Mouse (Mus musculus): ENCODE measurements around the gene Olfr1051. TPM values are rescaled to one million over a fixed set of nuclear protein-coding genes. Genes with fewer than 3 reads are reported as not detected.

The Olfr1051 gene
- polyA plus RNA-seq, 1 experiment = not detected

Other genes with a start within 250 kb of the Olfr1051 start
- gene Olfr1034, start 233.2 kb downstream of the Olfr1051 start, polyA plus RNA-seq (2012; fragmentation: generic; extraction: Trizol) = not detected
- not detected for gene Olfr1036, start 205.1 kb downstream of the Olfr1051 start, polyA plus RNA-seq (2012; fragmentation: generic; extraction: Trizol)
- gene Olfr1037, start 191.7 kb downstream of the Olfr1051 start, polyA plus RNA-seq (2012; fragmentation: generic; extraction: Trizol) = not detected
- not detected for gene Olfr1039, start 143.2 kb downstream of the Olfr1051 start, polyA plus RNA-seq (2012; fragmentation: generic; extraction: Trizol)
- gene Olfr1040, start 132.4 kb downstream of the Olfr1051 start, polyA plus RNA-seq (2012; fragmentation: generic; extraction: Trizol) = not detected
- gene Olfr1042, start 117.2 kb downstream of the Olfr1051 start, polyA plus RNA-seq (2012; fragmentation: generic; extraction: Trizol) = not detected
- gene Olfr1043, start 111.6 kb downstream of the Olfr1051 start, polyA plus RNA-seq (2012; fragmentation: generic; extraction: Trizol) = not detected
- not detected for gene Olfr1044, start 101.3 kb downstream of the Olfr1051 start, polyA plus RNA-seq (2012; fragmentation: generic; extraction: Trizol)
- not detected for gene Olfr52, start 93.4 kb downstream of the Olfr1051 start, polyA plus RNA-seq (2012; fragmentation: generic; extraction: Trizol)
- gene Olfr1045, start 76.1 kb downstream of the Olfr1051 start, polyA plus RNA-seq (2012; fragmentation: generic; extraction: Trizol) = not detected
- gene Olfr1046, start 59.8 kb downstream of the Olfr1051 start, polyA plus RNA-seq (2012; fragmentation: generic; extraction: Trizol) = not detected
- gene Olfr1047, start 47.7 kb downstream of the Olfr1051 start, polyA plus RNA-seq (2012; fragmentation: generic; extraction: Trizol) = not detected
- gene Olfr1048, start 38.8 kb downstream of the Olfr1051 start, polyA plus RNA-seq (2012; fragmentation: generic; extraction: Trizol) = not detected
- not detected for gene Olfr1049, start 20.8 kb downstream of the Olfr1051 start, polyA plus RNA-seq (2012; fragmentation: generic; extraction: Trizol)
- gene Olfr1052, start 13.4 kb upstream of the Olfr1051 start, polyA plus RNA-seq (2012; fragmentation: generic; extraction: Trizol) = not detected
- gene Olfr1053, start 36.2 kb upstream of the Olfr1051 start, polyA plus RNA-seq (2012; fragmentation: generic; extraction: Trizol) = not detected
- gene Olfr1054, start 56.3 kb upstream of the Olfr1051 start, polyA plus RNA-seq (2012; fragmentation: generic; extraction: Trizol) = not detected
- gene Olfr1055, start 71.2 kb upstream of the Olfr1051 start, polyA plus RNA-seq (2012; fragmentation: generic; extraction: Trizol) = not detected
- not detected for gene Olfr1056, start 83.4 kb upstream of the Olfr1051 start, polyA plus RNA-seq (2012; fragmentation: generic; extraction: Trizol)
- gene Olfr1057, start 99.3 kb upstream of the Olfr1051 start, polyA plus RNA-seq (2012; fragmentation: generic; extraction: Trizol) = not detected
- not detected for gene Olfr1058, start 109.5 kb upstream of the Olfr1051 start, polyA plus RNA-seq (2012; fragmentation: generic; extraction: Trizol)
- not detected for gene Olfr1061, start 135.0 kb upstream of the Olfr1051 start, polyA plus RNA-seq (2012; fragmentation: generic; extraction: Trizol)
- not detected for gene Olfr1062, start 147.7 kb upstream of the Olfr1051 start, polyA plus RNA-seq (2012; fragmentation: generic; extraction: Trizol)
- not detected for gene Olfr1065, start 171.5 kb upstream of the Olfr1051 start, polyA plus RNA-seq (2012; fragmentation: generic; extraction: Trizol)
- gene Olfr1066, start 177.2 kb upstream of the Olfr1051 start, polyA plus RNA-seq (2012; fragmentation: generic; extraction: Trizol) = not detected
- gene Olfr228, start 208.3 kb upstream of the Olfr1051 start, polyA plus RNA-seq (2012; fragmentation: generic; extraction: Trizol) = not detected
- gene Olfr1076, start 229.4 kb upstream of the Olfr1051 start, polyA plus RNA-seq (2012; fragmentation: generic; extraction: Trizol) = not detected